Mouse (Mus musculus) CH12.LX (cell line): ENCODE measurements around the gene Rtp2. TPM values are rescaled to one million over a fixed set of nuclear protein-coding genes. Genes with fewer than 3 reads are reported as not detected.
"Not testable (repeated sequence)": the region's sequence is repeated elsewhere in the genome, so short reads cannot be mapped to it uniquely, and the experiment has no call there.

ENCODE experiments used
- DNase-seq: peaks from one replicate; pipeline ENCODE4 v3.0.0-alpha.2; 2013; ENCODE audit errors: extremely low read depth
- H3K27ac ChIP-seq: 2 replicates; pipeline ENCODE4 v1.5.1; 2012; ENCODE audit warnings: low read depth, mild to moderate bottlenecking, control low read depth, moderate library complexity; ENCODE audit not compliant: insufficient read depth
- H3K27me3 ChIP-seq: replicated peaks from 2 replicates; pipeline ENCODE3; 2012; ENCODE audit warnings: inconsistent platforms
- H3K36me3 ChIP-seq, 2 experiments: replicated peaks in 1 of 2; 2 replicates each; pipeline versions ENCODE3 to v1.6.1; 2012; ENCODE audit warnings: inconsistent platforms in 1 of 2, low read length in 1 of 2, mild to moderate bottlenecking in 1 of 2, mixed read lengths in 1 of 2, moderate library complexity in 1 of 2; ENCODE audit not compliant: control insufficient read depth in 1 of 2, insufficient read depth in 1 of 2
- H3K4me1 ChIP-seq, 2 experiments: 2 replicates each; pipeline ENCODE4 v1.6.1; 2012; ENCODE audit warnings: inconsistent platforms in 1 of 2, moderate library complexity in 1 of 2; ENCODE audit not compliant: insufficient read depth in 2 of 2, control insufficient read depth in 1 of 2
- H3K4me2 ChIP-seq: 2 replicates; pipeline ENCODE4 v1.6.1; 2012; ENCODE audit warnings: low read depth, mild to moderate bottlenecking, control low read depth; ENCODE audit not compliant: poor library complexity, insufficient read depth, severe bottlenecking
- H3K4me3 ChIP-seq, 3 experiments: fragments of 150-350 bp in 1 of 3; sonication (generic) in 1 of 3; replicated peaks in 1 of 3; 2 replicates each; pipeline versions ENCODE3 to v1.5.1; 2011 to 2012; ENCODE audit warnings: low read depth in 2 of 3, low read length in 2 of 3, mild to moderate bottlenecking in 2 of 3, moderate library complexity in 2 of 3, control low read depth in 1 of 3, improper control_type of control experiment in 1 of 3, inconsistent platforms in 1 of 3, mixed read lengths in 1 of 3; ENCODE audit not compliant: poor library complexity in 1 of 3
- H3K79me2 ChIP-seq: replicated peaks from 2 replicates; pipeline ENCODE4 v1.6.1; 2012; ENCODE audit warnings: mild to moderate bottlenecking, moderate library complexity; ENCODE audit not compliant: control insufficient read depth, poor library complexity, insufficient read depth, severe bottlenecking; ENCODE audit errors: extremely low read depth
- H3K9ac ChIP-seq: 2 replicates; pipeline ENCODE4 v1.6.1; 2012; ENCODE audit warnings: low read depth, mild to moderate bottlenecking, control low read depth, moderate library complexity; ENCODE audit not compliant: insufficient read depth
- H3K9me3 ChIP-seq: replicated peaks from 2 replicates; pipeline ENCODE3; 2012; ENCODE audit warnings: low read length, inconsistent platforms, mixed read lengths
- CHD1 ChIP-seq: IDR thresholded peaks from 2 replicates; pipeline ENCODE4 v1.6.1; 2012; ENCODE audit warnings: low read depth, low read length, improper control_type of control experiment, inconsistent platforms
- CHD2 ChIP-seq: IDR thresholded peaks from 2 replicates; pipeline ENCODE4 v1.6.1; 2011; ENCODE audit warnings: low read length, improper control_type of control experiment
- CTCF ChIP-seq, 2 experiments: IDR thresholded peaks in 1 of 2; conservative IDR thresholded peaks in 1 of 2; 2 replicates each; pipeline ENCODE4 v1.5.1; 2011 to 2012; ENCODE audit warnings: low read depth in 2 of 2, low read length in 2 of 2, improper control_type of control experiment in 1 of 2, inconsistent platforms in 1 of 2, mild to moderate bottlenecking in 1 of 2, moderate library complexity in 1 of 2
- ELF1 ChIP-seq: IDR thresholded peaks from 2 replicates; pipeline ENCODE4 v1.6.1; 2014; ENCODE audit warnings: low read depth, mild to moderate bottlenecking, inconsistent platforms, low read length, improper control_type of control experiment
- HCFC1 ChIP-seq: IDR thresholded peaks from 2 replicates; pipeline ENCODE4 v1.6.1; 2012; ENCODE audit warnings: low read depth, mild to moderate bottlenecking, inconsistent platforms, low read length, improper control_type of control experiment
- JUN ChIP-seq: IDR thresholded peaks from 2 replicates; pipeline ENCODE4 v1.6.1; 2011; ENCODE audit warnings: low read depth, mild to moderate bottlenecking, low read length, improper control_type of control experiment, moderate library complexity; ENCODE audit not compliant: insufficient read depth
- KAT2A ChIP-seq: IDR thresholded peaks from 2 replicates; pipeline ENCODE4 v1.6.1; 2012; ENCODE audit warnings: low read length, improper control_type of control experiment, inconsistent platforms; ENCODE audit not compliant: insufficient replicate concordance
- MAZ ChIP-seq: IDR thresholded peaks from 2 replicates; pipeline ENCODE4 v1.6.1; 2012; ENCODE audit warnings: low read depth, mild to moderate bottlenecking, inconsistent platforms, low read length, improper control_type of control experiment, moderate library complexity
- MXI1 ChIP-seq: IDR thresholded peaks from 2 replicates; pipeline ENCODE4 v1.6.1; 2011; ENCODE audit warnings: mild to moderate bottlenecking, low read depth, low read length, improper control_type of control experiment
- MYC ChIP-seq: IDR thresholded peaks from 2 replicates; pipeline ENCODE4 v1.6.1; 2011; ENCODE audit warnings: low read depth, mild to moderate bottlenecking, improper control_type of control experiment, low read length
- PAX5 ChIP-seq: IDR thresholded peaks from 2 replicates; pipeline ENCODE4 v1.6.1; 2012; ENCODE audit warnings: low read length, inconsistent platforms, mixed read lengths
- POLR2A ChIP-seq: IDR thresholded peaks from 2 replicates; pipeline ENCODE4 v1.6.1; 2011; ENCODE audit warnings: low read depth, mild to moderate bottlenecking, improper control_type of control experiment, low read length
- POLR2AphosphoS2 ChIP-seq: IDR thresholded peaks from 2 replicates; pipeline ENCODE4 v1.6.1; 2011; ENCODE audit warnings: low read depth, low read length, improper control_type of control experiment
- TBP ChIP-seq: conservative IDR thresholded peaks from 2 replicates; pipeline ENCODE4 v1.6.1; 2011; ENCODE audit warnings: low read depth, low read length, improper control_type of control experiment
- TCF12 ChIP-seq: IDR thresholded peaks from 2 replicates; pipeline ENCODE4 v1.6.1; 2014; ENCODE audit warnings: low read depth, mild to moderate bottlenecking, inconsistent platforms, low read length, improper control_type of control experiment
- ZKSCAN1 ChIP-seq: IDR thresholded peaks from 2 replicates; pipeline ENCODE4 v1.6.1; 2012; ENCODE audit warnings: low read depth, inconsistent platforms, low read length, improper control_type of control experiment, borderline replicate concordance
- ZNF384 ChIP-seq: IDR thresholded peaks from 2 replicates; pipeline ENCODE4 v1.6.1; 2012; ENCODE audit warnings: low read depth, low read length, improper control_type of control experiment, inconsistent platforms
- dilution Hi-C: fragments of 300-500 bp; cut with MboI; formaldehyde crosslinking; loops from 2 replicates; pipeline ENCODE4 v1.14.3; 2020; ENCODE audit warnings: low sequenced_read_pairs; ENCODE audit not compliant: extremely low pct_unique_long_range_greater_than_20kb, extremely low pct_ligation_motif_present
- in situ Hi-C: fragments of 300-500 bp; cut with MboI; formaldehyde crosslinking; loops from 3 replicates; pipeline ENCODE4 v1.14.3; 2019; ENCODE audit warnings: low sequenced_read_pairs, low pct_ligation_motif_present, low pct_unique_long_range_greater_than_20kb, mixed read lengths
- polyA plus RNA-seq: library from polyadenylated mRNA; unstranded; fragments of >175 nt; gene quantifications from 2 replicates; pipeline ENCODE4 v1.2.1, GENCODE M21; 2012; ENCODE audit warnings: low read depth; ENCODE audit not compliant: insufficient read length
- total RNA-seq, 2 experiments: library from RNA; depleted of rRNA; stranded (reverse); fragments of 300-350 nt in 1 of 2; fragments of >200 nt in 1 of 2; gene quantifications; 2 replicates each; pipeline ENCODE4 v1.2.3; 2012 to 2014

Rtp2 gene
- total and polyA plus RNA-seq, 3 experiments: not detected

DNA sequence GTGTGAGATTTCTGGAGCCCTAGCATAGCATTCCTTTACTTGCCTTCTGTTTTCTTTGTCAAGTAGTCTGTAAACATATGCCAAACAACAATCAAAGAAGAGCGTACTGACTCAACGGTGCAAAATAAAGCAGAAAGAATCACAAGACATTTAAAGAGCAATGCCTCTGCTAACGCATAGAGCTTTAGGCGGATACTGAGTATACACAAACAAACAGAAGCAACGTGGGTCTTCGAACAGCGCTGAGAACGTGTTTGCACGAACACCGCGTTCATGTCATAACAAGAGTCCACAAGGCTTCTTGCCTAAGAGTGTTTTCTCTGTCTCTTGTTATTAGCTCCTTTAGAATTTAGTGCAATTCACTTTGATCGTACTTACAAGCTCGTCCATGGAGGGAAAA lies 19.5 kb downstream of the Rtp2 start:
- H3K4me1 ChIP-seq: no peaks in the 10 kb centered on the region
- in situ Hi-C loops (no loop called here), dilution Hi-C loops (no loop called here)
- no peak overlapping the region for H3K27ac ChIP-seq
- H3K4me3 ChIP-seq: no peak overlapping the region
- peaks cover 13% of the 10 kb centered on the region for H3K27me3 ChIP-seq
- H3K36me3 ChIP-seq: no peaks in the 10 kb centered on the region
- no peak overlapping the region for H3K9ac ChIP-seq
- no peak for DNase-seq
- peaks cover 6% of the 10 kb centered on the region for H3K9me3 ChIP-seq
- TF ChIP-seq ZNF384 (no peak), PAX5 (no peak), POLR2A (no peak), TBP (no peak), CHD1 (no peak), CHD2 (no peak), POLR2AphosphoS2 (no peak), ZKSCAN1 (no peak), KAT2A (no peak), MYC (no peak), MXI1 (no peak), TCF12 (no peak), HCFC1 (no peak), JUN (no peak), CTCF (conservative IDR thresholded peaks at IDR 0.05 in 1 of 2, IDR thresholded peaks at IDR 0.05 in 1 of 2; ENCODE audit: low read depth in 2 of 2, low read length in 2 of 2) (no peak), ELF1 (no peak), MAZ (no peak)
- H3K79me2 ChIP-seq: no peaks in the 10 kb centered on the region
- H3K4me2 ChIP-seq: no peak overlapping the region

GRCm38 (mm10) chr16:23909015-23909354 lies 23.2 kb downstream of the Rtp2 start:
- H3K79me2 ChIP-seq, H3K4me3 ChIP-seq, in situ Hi-C loops, H3K36me3 ChIP-seq, H3K4me1 ChIP-seq, H3K27me3 ChIP-seq, H3K4me2 ChIP-seq, H3K9ac ChIP-seq, DNase-seq, H3K27ac ChIP-seq, dilution Hi-C loops: not testable (repeated sequence)
- H3K9me3 ChIP-seq: peaks cover 10% of the 10 kb centered on the region

DNA sequence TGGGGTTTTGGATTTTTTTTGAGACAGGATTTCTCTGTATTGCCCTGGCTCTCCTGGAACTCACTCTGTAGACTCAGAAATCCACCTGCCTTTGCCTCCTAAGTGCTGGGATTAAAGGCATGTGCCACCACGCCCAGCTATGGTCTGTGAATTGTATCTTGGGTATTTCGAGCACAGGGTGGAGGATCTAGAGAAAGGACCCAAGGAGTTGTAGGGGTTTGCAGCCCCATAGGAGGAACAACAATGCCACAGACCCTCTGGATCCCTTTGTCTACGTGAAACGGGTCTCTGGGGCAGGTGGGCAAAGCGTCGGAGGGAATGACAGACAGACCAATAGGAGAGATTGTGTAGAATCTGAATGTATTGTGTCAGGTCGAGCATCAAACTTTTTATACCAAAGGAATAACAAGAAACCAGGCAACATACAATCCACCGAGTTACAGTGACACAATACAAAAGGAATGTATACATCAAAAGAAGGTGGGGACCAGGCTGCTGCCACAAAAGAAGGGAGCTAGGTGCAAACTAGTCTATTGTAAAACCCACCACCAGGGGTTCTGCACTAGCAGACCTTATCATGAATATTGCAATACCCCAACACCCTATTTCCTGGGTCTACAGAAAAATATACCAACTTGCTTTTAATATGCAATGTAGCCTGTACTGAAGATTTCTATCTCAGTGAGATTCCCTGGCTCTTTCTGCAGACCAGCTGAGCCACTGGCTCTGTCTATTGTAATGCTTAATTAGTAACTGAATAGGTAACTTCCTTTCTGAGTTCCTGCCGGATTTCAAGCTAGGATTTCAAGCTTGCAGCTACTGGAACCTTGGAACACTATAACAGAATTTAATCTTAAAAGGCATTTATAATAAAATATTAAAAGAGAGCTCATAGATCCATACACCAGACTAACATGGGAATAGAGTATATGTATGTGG lies 23.8 kb downstream of the Rtp2 start:
- DNase-seq, dilution Hi-C loops, in situ Hi-C loops, H3K4me1 ChIP-seq, H3K27ac ChIP-seq, H3K27me3 ChIP-seq, H3K4me3 ChIP-seq, H3K36me3 ChIP-seq, H3K9ac ChIP-seq, H3K79me2 ChIP-seq, H3K4me2 ChIP-seq: not testable (repeated sequence)
- H3K9me3 ChIP-seq: peaks cover 10% of the 10 kb centered on the region

DNA sequence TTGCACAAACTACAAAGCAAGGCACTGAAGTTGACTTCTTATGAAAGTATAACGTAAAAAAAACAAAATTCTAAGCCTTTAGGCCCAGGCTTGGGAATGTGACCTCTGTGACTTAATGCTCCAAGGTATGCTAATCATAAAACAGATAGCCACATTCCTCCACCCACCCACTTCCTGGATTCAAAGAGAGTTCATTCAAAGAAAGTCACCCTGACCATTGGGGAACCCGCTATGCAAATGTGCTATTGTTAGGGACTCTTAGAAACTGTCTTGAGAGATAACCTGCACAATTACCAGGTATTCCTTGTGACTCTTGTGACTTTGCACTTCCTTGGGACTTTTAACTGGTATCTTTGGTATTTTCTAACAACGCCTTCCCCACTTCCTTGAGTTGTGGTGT lies 25.6 kb downstream of the Rtp2 start:
- H3K9ac ChIP-seq, in situ Hi-C loops, H3K27me3 ChIP-seq, H3K36me3 ChIP-seq, H3K4me3 ChIP-seq, H3K4me2 ChIP-seq, H3K79me2 ChIP-seq, dilution Hi-C loops, DNase-seq, H3K4me1 ChIP-seq, H3K27ac ChIP-seq: not testable (repeated sequence)
- peaks cover 10% of the 10 kb centered on the region for H3K9me3 ChIP-seq
